Mouse (Mus musculus) embryonic fibroblast, embryonic 13.5 days (primary cell): ENCODE data around the gene Myom1.

Source experiments
- CTCF ChIP-seq: IDR thresholded peaks from 2 replicates; pipeline ENCODE4 v1.5.1; 2011; ENCODE audit warnings: mild to moderate bottlenecking, control low read depth, low read length, moderate library complexity, borderline replicate concordance; ENCODE audit not compliant: insufficient read depth
- POLR2A ChIP-seq: IDR thresholded peaks from 2 replicates; pipeline ENCODE4 v1.6.1; 2011; ENCODE audit warnings: low read depth, mild to moderate bottlenecking, control low read depth, low read length, moderate library complexity

DNA sequence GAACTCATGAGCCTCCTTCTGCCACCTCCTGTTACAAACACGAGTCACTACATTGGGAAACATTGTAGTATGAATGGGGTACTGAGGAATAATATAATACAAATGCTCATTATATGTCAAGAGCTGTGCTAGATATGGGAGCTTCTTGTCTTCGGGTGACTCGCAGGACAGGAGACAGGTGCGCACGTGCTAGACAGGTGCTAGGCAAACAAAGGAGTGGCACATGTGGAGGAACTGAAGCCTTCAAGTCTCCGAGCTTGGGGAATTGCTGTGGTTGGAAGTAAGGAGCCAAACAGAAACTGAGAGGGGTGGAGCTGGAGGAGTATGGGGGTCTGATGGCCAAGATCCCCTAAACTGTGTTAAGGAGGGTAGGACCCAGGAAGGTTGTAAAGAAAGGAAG is 10.7 kb downstream of the Myom1 start:
- TF ChIP-seq POLR2A (no peak), CTCF (no peak)
